Comparison of ENCODE assay signal across 37 mouse cellular contexts in genomic region chr8:4154878-4155277, GRCm38 (mm10). TPM values are rescaled to one million over a fixed set of nuclear protein-coding genes. Genes with fewer than 3 reads are reported as not detected.
"Had no signal": no experiment of that assay in that cellular context is flagged by ENCODE, and none has a peak within 500 bp of the region (broad histone marks: within the 10 kb centered on the region; RNA-seq: fewer than 3 reads in every experiment).

No protein-coding gene starts in this region.

- H3K27ac ChIP-seq: limb, embryonic 10.5 days; limb, embryonic 12.5 days; limb, embryonic 13.5 days; limb, embryonic 15.5 days; liver, embryonic 12.5 days; liver, embryonic 13.5 days; liver, embryonic 14.5 days; liver, embryonic 15.5 days; lung, embryonic 15.5 days; macrophage; midbrain, embryonic 10.5 days; midbrain, embryonic 12.5 days; midbrain, embryonic 13.5 days; midbrain, embryonic 15.5 days; neural tube, embryonic 12.5 days had no signal

- H3K36me3 ChIP-seq: limb, embryonic 10.5 days; limb, embryonic 12.5 days; limb, embryonic 13.5 days; limb, embryonic 15.5 days; liver, embryonic 12.5 days; liver, embryonic 13.5 days; liver, embryonic 15.5 days; lung, embryonic 15.5 days; midbrain, embryonic 10.5 days; midbrain, embryonic 12.5 days; midbrain, embryonic 13.5 days; midbrain, embryonic 15.5 days; neural tube, embryonic 12.5 days had no signal

- H3K4me1 ChIP-seq: limb, embryonic 10.5 days; limb, embryonic 12.5 days; limb, embryonic 13.5 days; limb, embryonic 15.5 days; liver, embryonic 12.5 days; liver, embryonic 13.5 days; liver, embryonic 15.5 days; lung, embryonic 15.5 days; megakaryocyte, embryonic 14.5 days; midbrain, embryonic 10.5 days; midbrain, embryonic 12.5 days; midbrain, embryonic 13.5 days; midbrain, embryonic 15.5 days; neural tube, embryonic 12.5 days had no signal

- H3K4me3 ChIP-seq: limb, embryonic 10.5 days; limb, embryonic 12.5 days; limb, embryonic 13.5 days; limb, embryonic 15.5 days; liver, embryonic 12.5 days; liver, embryonic 13.5 days; liver, embryonic 15.5 days; lung, embryonic 15.5 days; megakaryocyte, embryonic 14.5 days; midbrain, embryonic 10.5 days; midbrain, embryonic 12.5 days; midbrain, embryonic 13.5 days; midbrain, embryonic 15.5 days; myocyte; neural tube, embryonic 12.5 days had no signal

- DNase-seq: left cerebral cortex, postnatal 4 days; liver; liver, embryonic 13.5 days; liver, postnatal 0 days; lung, adult 18-20 months; lung, adult 2 months; lung, embryonic 14.5 days; lung, postnatal 10 days; lung, postnatal 14 days; lung, postnatal 36 days; lung, postnatal 4 days; midbrain, embryonic 14.5 days had no signal

- ATAC-seq: liver, embryonic 12.5 days; liver, postnatal 0 days; lung, postnatal 0 days; midbrain, embryonic 13.5 days; midbrain, embryonic 15.5 days; midbrain, embryonic 16.5 days had no signal

- H3K27me3 ChIP-seq: limb, embryonic 12.5 days; limb, embryonic 13.5 days; limb, embryonic 15.5 days; liver, embryonic 12.5 days; liver, embryonic 13.5 days; liver, embryonic 15.5 days; lung, embryonic 15.5 days; midbrain, embryonic 12.5 days; midbrain, embryonic 13.5 days; midbrain, embryonic 15.5 days; neural tube, embryonic 12.5 days had no signal

- H3K9ac ChIP-seq: limb, embryonic 12.5 days; limb, embryonic 13.5 days; limb, embryonic 15.5 days; liver, embryonic 12.5 days; liver, embryonic 13.5 days; liver, embryonic 14.5 days; liver, embryonic 15.5 days; liver, postnatal 0 days; lung, embryonic 14.5 days; lung, embryonic 15.5 days; midbrain, embryonic 12.5 days; midbrain, embryonic 13.5 days; midbrain, embryonic 15.5 days; neural tube, embryonic 12.5 days had no signal

- H3K9me3 ChIP-seq: limb, embryonic 10.5 days; limb, embryonic 15.5 days; liver, embryonic 15.5 days; lung, embryonic 15.5 days had no signal

- H3K4me2 ChIP-seq: limb, embryonic 12.5 days; limb, embryonic 13.5 days; limb, embryonic 15.5 days; liver, embryonic 11.5 days; liver, embryonic 12.5 days; liver, embryonic 13.5 days; liver, embryonic 15.5 days; lung, embryonic 14.5 days; lung, embryonic 15.5 days; midbrain, embryonic 11.5 days; midbrain, embryonic 12.5 days; midbrain, embryonic 13.5 days; midbrain, embryonic 15.5 days; neural tube, embryonic 12.5 days had no signal

RNA-seq across cellular contexts. Expression of gene Cd209g, which starts 21.0 kb away (rescaled TPM):
- polyA plus RNA-seq: limb, embryonic 10.5 days; limb, embryonic 11.5 days; limb, embryonic 12.5 days; limb, embryonic 13.5 days; limb, embryonic 14.5 days; limb, embryonic 15.5 days; liver, embryonic 11.5 days; liver, embryonic 12.5 days; liver, embryonic 13.5 days; lung, embryonic 14.5 days; lung, embryonic 15.5 days; lung, embryonic 16.5 days; lung, postnatal 0 days; macrophage; midbrain, embryonic 10.5 days; midbrain, embryonic 11.5 days; midbrain, embryonic 12.5 days; midbrain, embryonic 13.5 days; midbrain, embryonic 14.5 days; midbrain, embryonic 15.5 days; midbrain, embryonic 16.5 days; midbrain, postnatal 0 days; myocyte; neural tube, embryonic 11.5 days; neural tube, embryonic 12.5 days had no signal

RNA-seq across cellular contexts. Expression of gene Cd209f, which starts 49.2 kb away (rescaled TPM):
- polyA plus RNA-seq: limb, embryonic 10.5 days; limb, embryonic 11.5 days; limb, embryonic 12.5 days; limb, embryonic 13.5 days; limb, embryonic 14.5 days; limb, embryonic 15.5 days; liver, embryonic 11.5 days; liver, embryonic 12.5 days; lung, embryonic 14.5 days; lung, embryonic 15.5 days; lung, embryonic 16.5 days; lung, postnatal 0 days; macrophage; midbrain, embryonic 10.5 days; midbrain, embryonic 11.5 days; midbrain, embryonic 12.5 days; midbrain, embryonic 14.5 days; myocyte; neural tube, embryonic 11.5 days; neural tube, embryonic 12.5 days had no signal
